Mouse (Mus musculus): ENCODE results near the gene Ndufb4. TPM values are rescaled to one million over a fixed set of nuclear protein-coding genes. Genes with fewer than 3 reads are reported as not detected.

Gene Ndufb4
- polyA plus RNA-seq, 1 experiment from 2014 or later, result 73.0 TPM

DNA sequence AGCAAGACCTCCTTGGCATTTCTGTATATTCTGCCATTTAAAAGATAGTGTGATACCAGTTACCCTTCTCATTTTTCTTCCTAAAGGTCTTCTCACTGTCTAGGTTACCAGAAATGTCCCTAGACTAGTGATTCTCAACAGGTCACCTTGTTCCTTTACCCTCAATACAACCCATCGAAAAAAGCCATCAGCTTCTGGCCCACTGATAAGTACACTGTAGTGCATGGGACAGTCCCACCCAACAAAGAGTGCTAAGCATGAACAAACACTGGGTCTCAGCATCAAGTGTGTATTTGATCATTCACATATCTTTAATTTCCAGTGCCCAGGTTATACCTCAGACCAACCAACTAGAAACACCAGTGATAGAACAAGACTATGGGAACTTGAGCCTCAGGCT is 19.2 kb downstream of the Ndufb4 start:
- H3K36me3 ChIP-seq (ENCODE audit: control insufficient read depth, insufficient read depth, low read length), result no peaks in the 10 kb centered on the region
- no peak overlapping the region for H3K4me3 ChIP-seq (ENCODE audit: low read depth, low read length)
- no peaks in the 10 kb centered on the region for H3K27me3 ChIP-seq (ENCODE audit: control insufficient read depth, insufficient read depth, low read length)
- H3K4me2 ChIP-seq (ENCODE audit: low read depth, low read length), result no peak overlapping the region
- H3K4me1 ChIP-seq (ENCODE audit: control insufficient read depth, insufficient read depth, low read length), result no peaks in the 10 kb centered on the region
- WGBS, result 91% methylated on average over 1 of the region's 1 CpGs
- H3K9ac ChIP-seq (replicated peaks; ENCODE audit: low read depth, low read length), result no peak overlapping the region
- ATAC-seq (ENCODE audit: low read depth), result no peak
- no peak overlapping the region for H3K27ac ChIP-seq (ENCODE audit: low read depth, low read length)
- H3K9me3 ChIP-seq (ENCODE audit: control insufficient read depth, low read length), result no peaks in the 10 kb centered on the region

DNA sequence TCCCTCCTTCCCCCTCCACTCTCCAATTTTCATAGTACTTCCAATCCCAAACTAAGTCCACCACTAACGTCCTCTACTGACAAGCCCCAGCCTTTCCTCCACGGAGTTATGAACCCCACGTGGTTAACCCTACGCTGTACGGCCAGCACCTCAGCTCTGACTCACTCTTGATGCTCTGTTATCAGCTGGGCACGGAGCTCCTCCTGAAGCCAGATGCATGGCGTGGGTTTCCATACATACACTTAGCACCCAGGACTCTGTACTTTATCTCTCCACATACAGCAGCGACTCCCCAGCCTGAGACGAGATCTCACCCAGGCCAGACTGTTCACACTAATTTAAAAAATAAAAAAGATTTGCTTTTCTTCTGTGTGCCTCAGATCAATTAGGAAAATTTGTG is 19.7 kb downstream of the Ndufb4 start:
- Histone ChIP-seq H3K27me3 (ENCODE audit: control insufficient read depth, insufficient read depth, low read length) (no peaks in the 10 kb centered on the region), H3K36me3 (ENCODE audit: control insufficient read depth, insufficient read depth, low read length) (no peaks in the 10 kb centered on the region), H3K9ac (replicated peaks; ENCODE audit: low read depth, low read length) (no peak overlapping the region), H3K4me2 (ENCODE audit: low read depth, low read length) (no peak overlapping the region), H3K4me1 (ENCODE audit: control insufficient read depth, insufficient read depth, low read length) (no peaks in the 10 kb centered on the region), H3K27ac (ENCODE audit: low read depth, low read length) (no peak overlapping the region), H3K4me3 (ENCODE audit: low read depth, low read length) (no peak overlapping the region), H3K9me3 (ENCODE audit: control insufficient read depth, low read length) (no peaks in the 10 kb centered on the region)
- ATAC-seq (ENCODE audit: low read depth), result no peak
- WGBS, result 78% methylated on average over 9 of the region's 9 CpGs

DNA sequence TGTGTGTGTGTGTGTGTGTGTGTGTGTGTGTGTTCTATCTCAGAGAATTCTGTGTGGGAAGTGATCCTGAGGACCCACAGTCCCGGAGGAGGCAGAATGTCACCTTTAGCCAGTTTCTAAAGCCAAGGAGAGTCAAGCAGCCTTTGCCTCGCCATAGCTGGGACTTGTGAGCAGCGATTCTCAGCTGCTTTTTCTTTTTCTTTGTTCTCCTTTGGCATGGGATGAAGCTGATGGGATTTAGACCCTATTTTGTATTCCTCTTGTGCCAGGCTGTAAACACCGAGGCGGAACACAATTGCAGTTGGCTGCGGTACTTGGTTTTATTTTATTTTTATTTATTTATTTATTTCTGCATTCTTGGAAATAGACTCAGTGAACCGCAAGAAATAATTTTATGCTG is 25.2 kb downstream of the Ndufb4 start:
- Histone ChIP-seq H3K4me2 (ENCODE audit: low read depth, low read length) (no peak overlapping the region), H3K4me3 (ENCODE audit: low read depth, low read length) (no peak overlapping the region), H3K36me3 (ENCODE audit: control insufficient read depth, insufficient read depth, low read length) (no peaks in the 10 kb centered on the region), H3K27me3 (ENCODE audit: control insufficient read depth, insufficient read depth, low read length) (no peaks in the 10 kb centered on the region), H3K9ac (replicated peaks; ENCODE audit: low read depth, low read length) (no peak overlapping the region), H3K27ac (ENCODE audit: low read depth, low read length) (peak overlapping the region; percentile 40; the same call in 1 of the 2 replicates), H3K9me3 (ENCODE audit: control insufficient read depth, low read length) (no peaks in the 10 kb centered on the region), H3K4me1 (ENCODE audit: control insufficient read depth, insufficient read depth, low read length) (no peaks in the 10 kb centered on the region)
- 55% methylated on average over 7 of the region's 7 CpGs for WGBS
- ATAC-seq (ENCODE audit: low read depth), result peak; percentile 63

DNA sequence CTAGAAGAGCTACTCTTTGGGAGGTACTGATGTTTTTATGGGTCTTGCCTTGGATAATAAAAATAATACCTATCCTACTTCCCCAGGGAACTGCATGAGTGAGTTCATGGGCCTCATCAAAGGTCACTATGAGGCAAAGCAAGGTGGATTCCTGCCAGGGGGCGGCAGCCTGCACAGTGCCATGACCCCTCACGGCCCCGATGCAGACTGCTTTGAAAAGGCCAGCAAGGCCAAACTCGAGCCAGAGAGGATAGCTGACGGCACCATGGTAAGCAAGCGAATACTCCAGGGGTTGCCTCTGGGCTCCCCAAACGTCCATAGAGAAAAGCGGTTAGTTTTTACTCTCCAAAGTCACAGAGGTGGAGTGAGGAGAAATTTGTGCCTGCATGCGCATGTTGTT is 25.9 kb downstream of the Ndufb4 start:
- no peaks in the 10 kb centered on the region for H3K36me3 ChIP-seq (ENCODE audit: control insufficient read depth, insufficient read depth, low read length)
- no peaks in the 10 kb centered on the region for H3K27me3 ChIP-seq (ENCODE audit: control insufficient read depth, insufficient read depth, low read length)
- H3K9ac ChIP-seq (replicated peaks; ENCODE audit: low read depth, low read length), result no peak overlapping the region
- WGBS, result 77% methylated on average over 9 of the region's 9 CpGs
- no peak overlapping the region for H3K27ac ChIP-seq (ENCODE audit: low read depth, low read length)
- no peak overlapping the region for H3K4me2 ChIP-seq (ENCODE audit: low read depth, low read length)
- H3K9me3 ChIP-seq (ENCODE audit: control insufficient read depth, low read length), result no peaks in the 10 kb centered on the region
- no peaks in the 10 kb centered on the region for H3K4me1 ChIP-seq (ENCODE audit: control insufficient read depth, insufficient read depth, low read length)
- ATAC-seq (ENCODE audit: low read depth), result no peak
- no peak overlapping the region for H3K4me3 ChIP-seq (ENCODE audit: low read depth, low read length)

DNA sequence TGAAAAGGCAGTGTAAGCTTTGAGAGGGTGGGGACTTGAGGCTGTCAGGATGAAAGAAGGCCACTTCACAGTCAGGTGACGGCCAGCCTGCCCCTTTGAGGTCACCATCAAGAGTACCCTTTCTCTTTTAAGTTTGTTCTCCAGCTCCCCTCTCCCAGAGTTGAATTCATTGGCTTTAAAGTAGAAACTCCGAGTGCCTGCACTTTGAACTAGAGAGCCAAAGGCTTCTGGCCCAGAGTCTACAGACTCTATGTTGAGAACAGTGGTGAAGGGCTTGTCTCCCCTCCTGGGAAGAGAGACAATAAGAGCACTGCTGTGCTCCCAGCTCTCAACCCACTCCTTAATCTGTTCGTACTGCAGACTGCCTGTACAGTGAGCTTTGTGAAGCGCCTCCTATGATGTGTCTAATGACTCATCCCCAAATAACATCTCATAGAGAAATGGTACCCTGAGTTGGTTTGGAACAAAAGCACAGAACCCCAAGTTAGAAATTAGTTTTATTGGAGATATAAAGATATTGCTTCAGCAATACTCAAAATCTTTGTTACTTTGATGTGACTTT is 27.8 kb downstream of the Ndufb4 start:
- Histone ChIP-seq H3K9ac (replicated peaks; ENCODE audit: low read depth, low read length) (no peak overlapping the region), H3K27me3 (ENCODE audit: control insufficient read depth, insufficient read depth, low read length) (no peaks in the 10 kb centered on the region), H3K4me1 (ENCODE audit: control insufficient read depth, insufficient read depth, low read length) (no peaks in the 10 kb centered on the region), H3K27ac (ENCODE audit: low read depth, low read length) (no peak overlapping the region), H3K9me3 (ENCODE audit: control insufficient read depth, low read length) (no peaks in the 10 kb centered on the region), H3K4me2 (ENCODE audit: low read depth, low read length) (no peak overlapping the region), H3K36me3 (ENCODE audit: control insufficient read depth, insufficient read depth, low read length) (no peaks in the 10 kb centered on the region), H3K4me3 (ENCODE audit: low read depth, low read length) (no peak overlapping the region)
- no peak for ATAC-seq (ENCODE audit: low read depth)
- 63% methylated on average over 4 of the region's 4 CpGs for WGBS

DNA sequence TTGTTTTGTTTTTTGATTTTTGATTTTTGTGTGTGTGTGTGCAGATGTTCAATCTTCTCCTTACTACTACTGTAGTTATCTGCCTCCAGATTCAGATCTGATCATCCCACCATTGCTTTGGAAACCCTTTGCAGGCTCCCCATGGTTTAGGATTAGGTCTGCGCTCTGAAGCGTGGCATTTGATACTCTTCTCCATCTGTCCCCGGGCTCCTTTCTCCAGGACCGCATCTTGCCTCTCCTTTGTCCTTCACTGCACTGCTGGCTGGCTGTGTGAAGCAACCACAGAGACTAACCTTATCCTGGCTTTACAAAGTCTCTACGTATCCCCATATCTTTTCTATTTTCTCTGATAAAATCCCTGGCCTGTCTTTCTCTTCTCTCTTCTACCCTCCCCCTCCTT is 31.3 kb downstream of the Ndufb4 start:
- Histone ChIP-seq H3K4me1 (ENCODE audit: control insufficient read depth, insufficient read depth, low read length) (no peaks in the 10 kb centered on the region), H3K9ac (replicated peaks; ENCODE audit: low read depth, low read length) (no peak overlapping the region), H3K36me3 (ENCODE audit: control insufficient read depth, insufficient read depth, low read length) (no peaks in the 10 kb centered on the region), H3K9me3 (ENCODE audit: control insufficient read depth, low read length) (no peaks in the 10 kb centered on the region), H3K4me2 (ENCODE audit: low read depth, low read length) (no peak overlapping the region), H3K4me3 (ENCODE audit: low read depth, low read length) (no peak overlapping the region), H3K27me3 (ENCODE audit: control insufficient read depth, insufficient read depth, low read length) (no peaks in the 10 kb centered on the region), H3K27ac (ENCODE audit: low read depth, low read length) (no peak overlapping the region)
- 72% methylated on average over 5 of the region's 5 CpGs for WGBS
- no peak for ATAC-seq (ENCODE audit: low read depth)

DNA sequence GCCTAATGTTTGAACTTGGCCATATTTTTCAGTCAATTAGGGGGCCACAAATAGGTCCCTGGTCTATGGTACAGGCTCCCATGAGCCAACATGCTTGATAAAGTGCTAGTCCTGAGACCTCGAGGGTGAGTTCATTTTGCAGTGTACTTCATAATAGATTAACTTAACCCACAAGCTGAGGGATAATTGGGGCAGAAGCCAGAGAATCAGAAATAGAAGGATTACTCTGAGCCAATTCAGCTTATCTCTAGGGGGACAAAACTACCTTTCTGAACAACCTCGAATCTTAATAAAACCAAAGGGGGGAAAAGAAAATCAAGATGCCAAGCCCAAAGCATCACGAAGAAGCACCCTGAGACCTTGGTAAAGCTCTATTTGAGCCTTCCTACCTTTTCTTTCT is 31.9 kb downstream of the Ndufb4 start:
- Histone ChIP-seq H3K9ac (replicated peaks; ENCODE audit: low read depth, low read length) (no peak overlapping the region), H3K36me3 (ENCODE audit: control insufficient read depth, insufficient read depth, low read length) (no peaks in the 10 kb centered on the region), H3K27me3 (ENCODE audit: control insufficient read depth, insufficient read depth, low read length) (no peaks in the 10 kb centered on the region), H3K4me1 (ENCODE audit: control insufficient read depth, insufficient read depth, low read length) (peaks cover 5% of the 10 kb centered on the region), H3K4me2 (ENCODE audit: low read depth, low read length) (no peak overlapping the region), H3K4me3 (ENCODE audit: low read depth, low read length) (no peak overlapping the region), H3K27ac (ENCODE audit: low read depth, low read length) (no peak overlapping the region), H3K9me3 (ENCODE audit: control insufficient read depth, low read length) (no peaks in the 10 kb centered on the region)
- ATAC-seq (ENCODE audit: low read depth), result no peak
- 82% methylated on average over 3 of the region's 3 CpGs for WGBS

DNA sequence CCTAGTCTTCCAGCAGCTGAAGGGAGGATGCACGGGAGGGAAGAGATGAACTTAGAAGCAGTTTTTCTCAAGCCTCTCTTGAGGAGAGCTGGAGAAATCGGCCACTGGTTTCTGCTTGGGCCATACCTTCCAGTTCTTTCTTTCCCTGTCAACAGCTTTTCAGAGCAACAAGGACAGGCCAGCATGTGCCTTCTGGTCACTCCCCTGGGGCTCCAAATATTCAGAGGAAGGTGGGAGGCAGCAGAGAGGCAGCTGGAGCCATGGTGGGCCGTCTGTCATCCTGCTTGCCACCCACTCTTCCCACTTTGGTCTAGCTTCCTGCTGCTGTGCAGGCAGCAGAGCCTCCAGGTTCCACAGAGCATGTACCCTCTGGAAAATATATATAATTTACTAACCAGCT is 36.6 kb downstream of the Ndufb4 start:
- no peak; the same call in 1 of the 2 replicates for ATAC-seq (ENCODE audit: low read depth)

DNA sequence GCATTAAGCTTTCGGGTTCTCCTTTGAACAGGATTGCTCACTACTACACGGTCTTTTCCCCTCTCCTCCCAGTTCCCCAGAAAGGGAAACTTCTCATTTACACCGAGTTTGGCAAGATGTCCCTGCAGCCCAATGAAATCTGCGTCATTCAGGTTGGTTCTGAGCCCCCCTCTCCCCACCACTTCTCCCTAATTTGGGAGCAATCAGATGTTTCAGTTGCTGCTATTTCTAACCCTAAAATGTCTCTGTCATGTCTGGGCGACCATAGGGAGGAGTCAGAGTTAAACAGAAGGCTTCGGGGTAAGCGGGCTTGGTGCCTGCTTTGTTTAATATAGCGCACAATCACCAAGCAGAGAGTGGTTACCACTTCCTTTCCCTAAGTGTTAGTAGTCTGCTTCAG is 38.1 kb downstream of the Ndufb4 start:
- Histone ChIP-seq H3K4me2 (ENCODE audit: low read depth, low read length) (no peak overlapping the region), H3K4me1 (ENCODE audit: control insufficient read depth, insufficient read depth, low read length) (peaks cover 5% of the 10 kb centered on the region), H3K9me3 (ENCODE audit: control insufficient read depth, low read length) (no peaks in the 10 kb centered on the region), H3K27ac (ENCODE audit: low read depth, low read length) (no peak overlapping the region), H3K4me3 (ENCODE audit: low read depth, low read length) (no peak overlapping the region), H3K36me3 (ENCODE audit: control insufficient read depth, insufficient read depth, low read length) (no peaks in the 10 kb centered on the region), H3K27me3 (ENCODE audit: control insufficient read depth, insufficient read depth, low read length) (no peaks in the 10 kb centered on the region), H3K9ac (replicated peaks; ENCODE audit: low read depth, low read length) (no peak overlapping the region)
- WGBS, result 74% methylated on average over 8 of the region's 8 CpGs
- ATAC-seq (ENCODE audit: low read depth), result no peak

More for the DNA sequence above, 36.6 kb downstream of the Ndufb4 start:
- Histone ChIP-seq H3K36me3 (ENCODE audit: control insufficient read depth, insufficient read depth, low read length) (no peaks in the 10 kb centered on the region), H3K27me3 (ENCODE audit: control insufficient read depth, insufficient read depth, low read length) (no peaks in the 10 kb centered on the region), H3K4me1 (ENCODE audit: control insufficient read depth, insufficient read depth, low read length) (peaks cover 5% of the 10 kb centered on the region), H3K27ac (ENCODE audit: low read depth, low read length) (peak overlapping the region; percentile 52; the same call in 1 of the 2 replicates), H3K4me2 (ENCODE audit: low read depth, low read length) (no peak overlapping the region), H3K9ac (replicated peaks; ENCODE audit: low read depth, low read length) (no peak overlapping the region), H3K4me3 (ENCODE audit: low read depth, low read length) (no peak overlapping the region), H3K9me3 (ENCODE audit: control insufficient read depth, low read length) (no peaks in the 10 kb centered on the region)
- 35% methylated on average over 3 of the region's 3 CpGs for WGBS
